Mouse (Mus musculus) heart, adult 2 months (tissue): ENCODE data around the gene Slc4a5. TPM values are rescaled to one million over a fixed set of nuclear protein-coding genes. Genes with fewer than 3 reads are reported as not detected.
A peak's percentile ranks its signal among the peaks of the same experiment; 100 is the strongest.

Experiments used
- DNase-seq, 2 experiments: peaks; one replicate each; pipeline ENCODE4 v3.0.0; 2021
- H3K27ac ChIP-seq: fragments of 200-600 bp; 2 replicates; pipeline ENCODE4 v1.8.1; 2022
- H3K27me3 ChIP-seq: fragments of 200-500 bp; 2 replicates; pipeline ENCODE4 v1.6.1; 2012; ENCODE audit warnings: mild to moderate bottlenecking, low read length, inconsistent platforms, mixed read lengths; ENCODE audit not compliant: control insufficient read depth, insufficient read depth
- H3K36me3 ChIP-seq: fragments of 200-500 bp; 2 replicates; pipeline ENCODE4 v1.6.1; 2012; ENCODE audit warnings: low read length, inconsistent platforms; ENCODE audit not compliant: control insufficient read depth, insufficient read depth
- H3K4me1 ChIP-seq: fragments of 200-500 bp; 2 replicates; pipeline ENCODE4 v1.6.1; 2011; ENCODE audit warnings: low read length; ENCODE audit not compliant: control insufficient read depth, insufficient read depth
- H3K4me3 ChIP-seq: fragments of 200-600 bp; 2 replicates; pipeline ENCODE4 v1.8.1; 2022
- H3K79me2 ChIP-seq: fragments of 200-500 bp; replicated peaks from 2 replicates; pipeline ENCODE4 v1.6.1; 2012; ENCODE audit warnings: mild to moderate bottlenecking, inconsistent platforms, low read length, moderate library complexity, mixed read lengths; ENCODE audit not compliant: control insufficient read depth, insufficient read depth
- H3K9ac ChIP-seq: fragments of 200-500 bp; 2 replicates; pipeline ENCODE4 v1.6.1; 2012; ENCODE audit warnings: low read depth, mild to moderate bottlenecking, control low read depth, inconsistent platforms, low read length, mixed read lengths
- CTCF ChIP-seq: fragments of 200-600 bp; IDR thresholded peaks from 2 replicates; pipeline ENCODE4 v1.8.1; 2022; ENCODE audit warnings: antibody characterized with exemption, mild to moderate bottlenecking, moderate library complexity
- EP300 ChIP-seq: fragments of 200-500 bp; IDR thresholded peaks from 2 replicates; pipeline ENCODE4 v1.6.1; 2011; ENCODE audit warnings: low read depth, low read length, control low read depth; ENCODE audit not compliant: insufficient read depth
- POLR2A ChIP-seq: fragments of 200-500 bp; IDR thresholded peaks from 2 replicates; pipeline ENCODE4 v1.6.1; 2011; ENCODE audit warnings: mild to moderate bottlenecking, low read depth, low read length, control low read depth; ENCODE audit not compliant: insufficient read depth
- WGBS: fragments of 180-500 bp; shearing (Covaris S2); methylation state at CpG from one replicate; pipeline ENCODE4 v1.1.7; 2018; 5-methylcytosine and 5-hydroxymethylcytosine counted together
- intact Hi-C: fragments of 180-260 bp; cut with DNase I; formaldehyde crosslinking; loops from one replicate; pipeline ENCODE4 v1.15.1; 2025
- polyA plus RNA-seq: library from polyadenylated mRNA; depleted of rRNA; stranded (reverse); fragments of >200 nt; gene quantifications from 2 replicates; pipeline ENCODE4 v1.2.3, GENCODE M21; 2012
- total RNA-seq, 2 experiments: library from RNA; stranded (reverse); gene quantifications; 2 replicates each; pipeline ENCODE4 v1.2.3; 2021

Gene Slc4a5
- total and polyA plus RNA-seq, 3 experiments: 0.61 TPM; not detected in 2

- intact Hi-C loops: no loop called here
- no peaks in the 10 kb centered on the region for H3K27me3 ChIP-seq
- H3K79me2 ChIP-seq: no peaks in the 10 kb centered on the region
- H3K4me1 ChIP-seq: no peaks in the 10 kb centered on the region
- no peak overlapping the region for H3K4me3 ChIP-seq
- WGBS: 18% methylated on average over 14 of the region's 14 CpGs
- H3K36me3 ChIP-seq: no peaks in the 10 kb centered on the region
- TF ChIP-seq CTCF: no peak
- no peak for TF ChIP-seq EP300
- no peak for TF ChIP-seq POLR2A
- no peak for DNase-seq
- H3K9ac ChIP-seq: no peak overlapping the region
- no peak overlapping the region for H3K27ac ChIP-seq
Measured at GRCm38 (mm10) chr6:83234280-83234741, 14.7 kb downstream of the Slc4a5 start.

- no peaks in the 10 kb centered on the region for H3K27me3 ChIP-seq
Measured at GRCm38 (mm10) chr6:83237123-83237522, 17.5 kb downstream of the Slc4a5 start.

GRCm38 (mm10) chr6:83244422-83245061 lies 24.9 kb downstream of the Slc4a5 start:
- no peaks in the 10 kb centered on the region for H3K36me3 ChIP-seq
- no peak overlapping the region for H3K27ac ChIP-seq
- H3K79me2 ChIP-seq: no peaks in the 10 kb centered on the region
- no peaks in the 10 kb centered on the region for H3K27me3 ChIP-seq
- WGBS: 55% methylated on average over 10 of the region's 10 CpGs
- peaks cover 2% of the 10 kb centered on the region for H3K4me1 ChIP-seq
- intact Hi-C loops: no loop called here
- H3K4me3 ChIP-seq: no peak overlapping the region
- no peak for DNase-seq
- TF ChIP-seq CTCF (no peak), POLR2A (no peak), EP300 (no peak)
- no peak overlapping the region for H3K9ac ChIP-seq

More at GRCm38 (mm10) chr6:83237123-83237522, 17.5 kb downstream of the Slc4a5 start:
- intact Hi-C loops: no loop called here
- TF ChIP-seq POLR2A (no peak), CTCF (no peak), EP300 (no peak)
- WGBS: 14% methylated on average over 9 of the region's 9 CpGs
- Histone ChIP-seq H3K9ac (no peak overlapping the region), H3K36me3 (no peaks in the 10 kb centered on the region), H3K27ac (no peak overlapping the region), H3K79me2 (no peaks in the 10 kb centered on the region), H3K4me1 (no peaks in the 10 kb centered on the region), H3K4me3 (no peak overlapping the region)
- DNase-seq: no peak

GRCm38 (mm10) chr6:83245134-83245533 lies 25.5 kb downstream of the Slc4a5 start:
- Histone ChIP-seq H3K27ac (peak overlapping the region; percentile 40), H3K36me3 (no peaks in the 10 kb centered on the region), H3K9ac (no peak overlapping the region), H3K4me3 (no peak overlapping the region), H3K27me3 (no peaks in the 10 kb centered on the region), H3K79me2 (no peaks in the 10 kb centered on the region), H3K4me1 (peaks cover 2% of the 10 kb centered on the region)
- WGBS: 38% methylated on average over 6 of the region's 6 CpGs
- peak; percentile 73 to 77 for DNase-seq
- TF ChIP-seq POLR2A: no peak
- no peak for TF ChIP-seq CTCF
- peak; percentile 66; the same call in 1 of the 2 replicates for TF ChIP-seq EP300
- intact Hi-C loops: no loop called here

DNA sequence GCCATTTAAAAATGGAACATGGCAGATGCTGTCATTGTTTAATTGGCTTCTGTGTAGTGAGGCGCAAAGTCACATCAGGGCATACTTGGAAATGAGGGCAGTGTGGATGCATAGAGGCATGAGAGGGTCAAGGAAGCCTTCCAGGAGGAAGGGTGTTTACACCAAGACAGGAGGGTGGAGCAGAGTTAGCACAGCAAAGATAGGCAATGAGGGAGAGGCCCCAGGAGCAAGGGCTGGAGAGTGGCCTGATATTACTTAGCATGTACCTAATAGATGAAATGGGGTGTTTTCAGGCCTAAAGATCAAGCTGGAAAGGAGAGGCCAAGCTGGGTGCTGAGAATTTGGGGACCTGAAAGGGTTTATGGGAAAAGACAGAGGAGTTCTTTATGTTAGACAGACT lies 26.4 kb downstream of the Slc4a5 start:
- H3K9ac ChIP-seq: no peak overlapping the region
- peaks cover 2% of the 10 kb centered on the region for H3K4me1 ChIP-seq
- H3K4me3 ChIP-seq: no peak overlapping the region
- WGBS: 91% methylated on average over 1 of the region's 1 CpGs
- TF ChIP-seq POLR2A (no peak), EP300 (no peak), CTCF (no peak)
- H3K79me2 ChIP-seq: no peaks in the 10 kb centered on the region
- no peaks in the 10 kb centered on the region for H3K27me3 ChIP-seq
- no peak for DNase-seq
- H3K27ac ChIP-seq: no peak overlapping the region
- intact Hi-C loops: no loop called here
- H3K36me3 ChIP-seq: no peaks in the 10 kb centered on the region

DNA sequence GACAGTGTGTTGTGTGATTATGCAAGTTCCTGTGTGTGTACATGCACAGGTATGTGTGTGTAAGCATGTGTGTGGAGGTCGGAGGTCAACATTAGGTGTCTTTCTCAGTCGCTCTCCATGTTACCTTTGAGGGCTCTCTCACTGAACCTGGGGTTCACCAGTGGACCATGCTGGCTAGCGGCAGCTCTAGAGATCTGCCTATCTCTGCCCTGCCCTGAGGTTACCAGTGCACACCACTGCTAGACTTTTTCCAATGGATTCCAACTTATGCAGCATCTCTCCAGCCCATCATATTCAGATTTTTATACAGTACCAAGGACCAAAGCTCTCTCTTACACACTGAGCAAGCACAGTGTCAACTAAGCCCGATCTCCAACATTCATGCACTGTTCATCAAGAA lies 27.1 kb downstream of the Slc4a5 start:
- H3K36me3 ChIP-seq: no peaks in the 10 kb centered on the region
- intact Hi-C loops: no loop called here
- H3K9ac ChIP-seq: no peak overlapping the region
- no peaks in the 10 kb centered on the region for H3K79me2 ChIP-seq
- no peaks in the 10 kb centered on the region for H3K27me3 ChIP-seq
- no peak overlapping the region for H3K27ac ChIP-seq
- TF ChIP-seq POLR2A (no peak), CTCF (no peak), EP300 (no peak)
- DNase-seq: no peak
- no peak overlapping the region for H3K4me3 ChIP-seq
- WGBS: 95% methylated on average over 4 of the region's 4 CpGs
- peaks cover 2% of the 10 kb centered on the region for H3K4me1 ChIP-seq
